Mouse (Mus musculus): ENCODE measurements around the gene Dhrs1. TPM values are rescaled to one million over a fixed set of nuclear protein-coding genes. Genes with fewer than 3 reads are reported as not detected.

The Dhrs1 gene
- polyA plus RNA-seq, 1 experiment, result 76.3 TPM

- no peak overlapping the region for H3K4me3 ChIP-seq
- H3K36me3 ChIP-seq (ENCODE audit: control insufficient read depth, insufficient read depth), result no peaks in the 10 kb centered on the region
- H3K27me3 ChIP-seq (ENCODE audit: control insufficient read depth, insufficient read depth, insufficient read length), result no peaks in the 10 kb centered on the region
- H3K79me2 ChIP-seq (ENCODE audit: control insufficient read depth, insufficient read depth), result no peaks in the 10 kb centered on the region
- H3ac ChIP-seq (ENCODE audit: control insufficient read depth, insufficient read length), result no peak overlapping the region
- H3K4me2 ChIP-seq (ENCODE audit: low read depth), result no peak overlapping the region
- TF ChIP-seq TCF12 (IDR thresholded peaks at IDR 0.05; ENCODE audit: insufficient read depth, poor library complexity, severe bottlenecking) (no peak), MYOG (IDR thresholded peaks at IDR 0.05; ENCODE audit: control insufficient read depth in 1 of 3, insufficient read depth in 1 of 3, insufficient read length in 2 of 3, low read depth in 2 of 3) (no peak), SRF (IDR thresholded peaks at IDR 0.05; ENCODE audit: control insufficient read depth, insufficient read length, low read depth) (no peak), MYOD1 (IDR thresholded peaks at IDR 0.05; ENCODE audit: control insufficient read depth in 1 of 3, insufficient read length in 2 of 3, low read depth in 2 of 3) (no peak), CEBPB (IDR thresholded peaks at IDR 0.05; ENCODE audit: insufficient read depth, poor library complexity, severe bottlenecking) (no peak), POLR2A (IDR thresholded peaks at IDR 0.05; ENCODE audit: insufficient read length, low read depth) (no peak), E2F4 (IDR thresholded peaks at IDR 0.05; ENCODE audit: insufficient read depth) (no peak), REST (IDR thresholded peaks at IDR 0.05; ENCODE audit: insufficient read depth, insufficient read length) (no peak), POLR2AphosphoS2 (IDR thresholded peaks at IDR 0.05; ENCODE audit: insufficient read length, low read depth) (no peak), MAX (IDR thresholded peaks at IDR 0.05; ENCODE audit: low read depth) (no peak), USF1 (IDR thresholded peaks at IDR 0.05; ENCODE audit: low read depth) (no peak), TCF3 (IDR thresholded peaks at IDR 0.05; ENCODE audit: insufficient read length, low read depth) (no peak)
Measured at GRCm38 (mm10) chr14:55723433-55723832, 22.1 kb downstream of the Dhrs1 start.

GRCm38 (mm10) chr14:55722438-55722945, 23.0 kb downstream of the Dhrs1 start:
- TF ChIP-seq TCF12 (IDR thresholded peaks at IDR 0.05; ENCODE audit: insufficient read depth, poor library complexity, severe bottlenecking) (no peak), MAX (IDR thresholded peaks at IDR 0.05; ENCODE audit: low read depth) (no peak), SRF (IDR thresholded peaks at IDR 0.05; ENCODE audit: control insufficient read depth, insufficient read length, low read depth) (no peak), POLR2A (IDR thresholded peaks at IDR 0.05; ENCODE audit: insufficient read length, low read depth) (no peak), USF1 (IDR thresholded peaks at IDR 0.05; ENCODE audit: low read depth) (no peak), MYOG (IDR thresholded peaks at IDR 0.05; ENCODE audit: control insufficient read depth in 1 of 3, insufficient read depth in 1 of 3, insufficient read length in 2 of 3, low read depth in 2 of 3) (no peak), POLR2AphosphoS2 (IDR thresholded peaks at IDR 0.05; ENCODE audit: insufficient read length, low read depth) (no peak), TCF3 (IDR thresholded peaks at IDR 0.05; ENCODE audit: insufficient read length, low read depth) (no peak), MYOD1 (IDR thresholded peaks at IDR 0.05; ENCODE audit: control insufficient read depth in 1 of 3, insufficient read length in 2 of 3, low read depth in 2 of 3) (no peak), CEBPB (IDR thresholded peaks at IDR 0.05; ENCODE audit: insufficient read depth, poor library complexity, severe bottlenecking) (no peak), E2F4 (IDR thresholded peaks at IDR 0.05; ENCODE audit: insufficient read depth) (no peak), REST (IDR thresholded peaks at IDR 0.05; ENCODE audit: insufficient read depth, insufficient read length) (no peak)
- peak overlapping the region; percentile 44 for H3K4me3 ChIP-seq
- H3K27me3 ChIP-seq (ENCODE audit: control insufficient read depth, insufficient read depth, insufficient read length), result no peaks in the 10 kb centered on the region
- peak overlapping the region; percentile 25 for H3K4me2 ChIP-seq (ENCODE audit: low read depth)
- peak overlapping the region; percentile 39 for H3ac ChIP-seq (ENCODE audit: control insufficient read depth, insufficient read length)
- no peaks in the 10 kb centered on the region for H3K36me3 ChIP-seq (ENCODE audit: control insufficient read depth, insufficient read depth)
- H3K79me2 ChIP-seq (ENCODE audit: control insufficient read depth, insufficient read depth), result no peaks in the 10 kb centered on the region

- Histone ChIP-seq H3K4me2 (ENCODE audit: low read depth) (peak within 1 kb of the TSS; percentile 91), H3K79me2 (ENCODE audit: control insufficient read depth, insufficient read depth) (no peaks in the 10 kb centered on the region), H3ac (ENCODE audit: control insufficient read depth, insufficient read length) (peak within 1 kb of the TSS; percentile 39), H3K36me3 (ENCODE audit: control insufficient read depth, insufficient read depth) (no peaks in the 10 kb centered on the region), H3K27me3 (ENCODE audit: control insufficient read depth, insufficient read depth, insufficient read length) (no peaks in the 10 kb centered on the region), H3K4me3 (peak within 1 kb of the TSS; percentile 44)
- no peak for TF ChIP-seq MAX (IDR thresholded peaks at IDR 0.05; ENCODE audit: low read depth)
- no peak for TF ChIP-seq SRF (IDR thresholded peaks at IDR 0.05; ENCODE audit: control insufficient read depth, insufficient read length, low read depth)
- no peak for TF ChIP-seq CEBPB (IDR thresholded peaks at IDR 0.05; ENCODE audit: insufficient read depth, poor library complexity, severe bottlenecking)
- no peak for TF ChIP-seq E2F4 (IDR thresholded peaks at IDR 0.05; ENCODE audit: insufficient read depth)
- TF ChIP-seq MYOG (IDR thresholded peaks at IDR 0.05; ENCODE audit: control insufficient read depth in 1 of 3, insufficient read depth in 1 of 3, insufficient read length in 2 of 3, low read depth in 2 of 3), result peak in 2 of 3 experiments; percentile 57 to 70
- no peak for TF ChIP-seq TCF3 (IDR thresholded peaks at IDR 0.05; ENCODE audit: insufficient read length, low read depth)
- no peak for TF ChIP-seq USF1 (IDR thresholded peaks at IDR 0.05; ENCODE audit: low read depth)
- TF ChIP-seq REST (IDR thresholded peaks at IDR 0.05; ENCODE audit: insufficient read depth, insufficient read length), result no peak
- peak; percentile 66 for TF ChIP-seq POLR2A (IDR thresholded peaks at IDR 0.05; ENCODE audit: insufficient read length, low read depth)
- peak; percentile 35 for TF ChIP-seq POLR2AphosphoS2 (IDR thresholded peaks at IDR 0.05; ENCODE audit: insufficient read length, low read depth)
- TF ChIP-seq MYOD1 (IDR thresholded peaks at IDR 0.05; ENCODE audit: control insufficient read depth in 1 of 3, insufficient read length in 2 of 3, low read depth in 2 of 3), result peak in 2 of 3 experiments; percentile 28 to 40
- no peak for TF ChIP-seq TCF12 (IDR thresholded peaks at IDR 0.05; ENCODE audit: insufficient read depth, poor library complexity, severe bottlenecking)
Measured at GRCm38 (mm10) chr14:55721700-55722437, 23.6 kb downstream of the Dhrs1 start, which contains the start of gene Rabggta. Gene Rabggta (minus strand): TSS chr14:55722263.

GRCm38 (mm10) chr14:55721076-55721475, 24.4 kb downstream of the Dhrs1 start:
- no peaks in the 10 kb centered on the region for H3K27me3 ChIP-seq (ENCODE audit: control insufficient read depth, insufficient read depth, insufficient read length)
- peak overlapping the region; percentile 39 for H3ac ChIP-seq (ENCODE audit: control insufficient read depth, insufficient read length)
- no peaks in the 10 kb centered on the region for H3K36me3 ChIP-seq (ENCODE audit: control insufficient read depth, insufficient read depth)
- H3K79me2 ChIP-seq (ENCODE audit: control insufficient read depth, insufficient read depth), result no peaks in the 10 kb centered on the region
- H3K4me3 ChIP-seq, result peak overlapping the region; percentile 44
- TF ChIP-seq POLR2AphosphoS2 (IDR thresholded peaks at IDR 0.05; ENCODE audit: insufficient read length, low read depth) (no peak), CEBPB (IDR thresholded peaks at IDR 0.05; ENCODE audit: insufficient read depth, poor library complexity, severe bottlenecking) (no peak), TCF12 (IDR thresholded peaks at IDR 0.05; ENCODE audit: insufficient read depth, poor library complexity, severe bottlenecking) (no peak), MYOD1 (IDR thresholded peaks at IDR 0.05; ENCODE audit: control insufficient read depth in 1 of 3, insufficient read length in 2 of 3, low read depth in 2 of 3) (no peak)
- peak overlapping the region; percentile 91 for H3K4me2 ChIP-seq (ENCODE audit: low read depth)

Data from myocyte (in vitro differentiated cells).